Mouse (Mus musculus): ENCODE results near the gene Rundc1. TPM values are rescaled to one million over a fixed set of nuclear protein-coding genes. Genes with fewer than 3 reads are reported as not detected.
"Not testable (repeated sequence)": the region's sequence is repeated elsewhere in the genome, so short reads cannot be mapped to it uniquely, and the experiment has no call there.

Gene Rundc1
- total RNA-seq, 4 experiments from 2014 or later = 10.5 to 13.1 (median 11.8) TPM

DNA sequence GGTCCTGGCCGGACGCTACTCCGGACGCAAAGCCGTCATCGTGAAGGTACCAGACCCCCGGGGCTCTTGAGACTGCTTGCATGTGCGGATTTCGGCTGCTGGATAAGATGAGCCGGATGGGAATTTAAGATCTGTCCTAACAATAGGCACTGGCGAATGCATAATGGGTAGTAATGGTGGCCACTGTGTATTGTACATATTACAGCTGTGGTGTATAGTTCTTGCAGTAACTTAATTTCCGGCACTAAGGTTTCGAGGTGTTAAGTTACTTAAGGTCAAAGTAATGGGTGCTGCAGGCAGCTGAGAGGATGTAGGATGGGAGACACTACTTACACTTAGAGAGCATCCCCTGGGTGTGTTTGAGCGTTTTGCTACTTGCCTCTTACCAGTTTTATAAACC is 17.9 kb downstream of the Rundc1 start:
- no peak for DNase-seq (ENCODE audit: low spot score)

DNA sequence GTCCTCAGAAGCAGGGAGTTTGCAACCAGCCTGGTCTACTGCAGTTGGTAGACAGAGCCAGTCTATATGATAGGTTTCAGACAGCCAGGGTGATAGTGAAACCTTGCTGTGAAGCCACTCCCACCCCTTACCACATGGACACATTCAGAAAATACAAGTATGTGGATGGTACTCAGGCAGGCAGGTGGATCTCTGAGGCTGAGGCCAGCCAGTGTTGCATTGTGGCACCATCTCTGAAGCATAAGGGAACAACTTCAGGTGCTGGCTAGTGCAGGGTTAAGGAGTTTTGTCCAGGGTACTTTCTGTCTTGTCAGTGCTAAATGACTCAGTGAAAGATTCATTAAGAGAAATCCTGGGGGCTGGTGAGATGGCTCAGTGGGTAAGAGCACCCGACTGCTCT is 21.4 kb downstream of the Rundc1 start:
- no peak for DNase-seq (ENCODE audit: low spot score)

DNA sequence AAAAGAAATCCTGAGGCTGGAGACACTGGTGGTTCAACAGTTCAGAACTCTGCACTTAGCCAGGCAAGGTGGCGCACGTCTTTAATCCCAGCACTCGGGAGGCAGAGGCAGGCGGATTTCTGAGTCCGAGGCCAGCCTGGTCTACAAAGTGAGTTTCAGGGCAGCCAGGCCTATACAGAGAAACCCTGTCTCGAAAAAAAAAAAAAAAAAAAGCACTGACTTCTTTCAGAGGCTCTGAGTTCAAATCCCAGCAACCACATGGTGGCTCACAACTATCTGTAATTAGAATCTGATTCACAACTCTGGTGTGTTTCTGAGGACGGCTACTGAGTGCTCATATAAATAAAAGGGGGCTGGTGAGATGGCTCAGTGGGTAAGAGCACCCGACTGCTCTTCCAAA is 22.0 kb downstream of the Rundc1 start:
- DNase-seq (ENCODE audit: low spot score) = not testable (repeated sequence)

DNA sequence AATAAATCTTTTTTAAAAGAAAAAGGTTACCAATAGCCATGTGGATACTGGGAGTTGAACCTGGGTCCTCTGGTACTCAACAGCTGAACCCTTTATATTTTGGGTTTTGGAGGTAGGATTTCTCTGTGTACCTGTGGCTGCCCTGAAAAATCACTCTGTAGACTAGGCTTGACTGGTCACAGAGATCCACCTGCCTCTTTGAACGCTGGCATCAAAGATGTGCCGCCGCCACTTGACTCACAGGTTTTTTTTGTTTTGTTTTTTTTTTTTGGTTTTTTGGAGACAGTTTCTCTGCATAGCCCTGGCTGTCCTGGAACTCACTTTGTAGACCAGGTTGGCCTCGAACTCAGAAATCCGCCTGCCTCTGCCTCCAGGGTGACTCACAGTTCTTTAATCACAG is 22.9 kb downstream of the Rundc1 start:
- no peak for DNase-seq (ENCODE audit: low spot score)

DNA sequence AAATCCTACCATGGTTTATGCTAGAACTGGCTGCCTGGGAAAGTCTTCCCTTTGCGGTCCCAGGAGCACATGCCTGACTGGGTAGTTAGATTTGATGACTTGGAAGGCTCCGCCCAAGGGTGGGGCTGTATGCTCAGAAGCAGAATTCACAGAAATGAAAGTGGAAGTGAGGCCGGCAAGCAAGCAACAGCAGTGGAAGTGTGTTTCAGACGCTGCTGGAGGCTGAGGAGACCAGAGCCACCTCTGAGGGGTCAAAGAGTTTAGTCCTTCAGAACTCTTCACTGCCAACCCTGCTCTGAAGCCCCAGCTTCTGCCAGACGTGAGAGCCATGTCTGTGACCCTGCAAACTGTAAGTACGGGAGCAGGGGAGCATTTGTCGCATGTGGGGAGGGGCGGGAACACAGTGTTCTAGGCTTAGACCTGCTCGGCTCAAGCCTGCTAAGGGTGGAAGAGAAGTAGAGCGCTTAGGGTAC is 23.4 kb downstream of the Rundc1 start, which contains the start of gene Ifi35:
TSS of gene Ifi35 (plus strand) at position 134 of the 473 bp plus-strand sequence.
- peak; percentile 89 for DNase-seq (ENCODE audit: low spot score)

DNA sequence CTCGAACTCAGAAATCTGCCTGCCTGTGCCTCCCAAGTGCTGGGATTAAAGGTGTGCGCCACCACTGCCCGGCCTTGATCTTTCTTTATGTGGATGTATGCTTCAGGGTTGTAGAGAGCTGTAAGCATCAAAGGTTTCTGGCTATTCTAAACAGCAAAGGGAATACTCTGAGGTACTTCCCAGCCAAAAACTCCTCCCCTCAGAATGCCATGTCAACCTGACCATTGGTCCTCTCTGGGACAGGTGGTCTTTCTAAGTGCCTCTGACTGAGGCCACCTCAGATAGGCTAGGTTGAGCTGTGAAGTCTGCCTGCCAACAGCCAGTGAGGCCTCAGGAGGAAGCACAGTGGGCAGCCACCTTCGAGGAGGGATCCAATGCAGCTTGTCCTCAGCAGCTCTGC is 24.0 kb downstream of the Rundc1 start:
- DNase-seq (ENCODE audit: low spot score) = no peak

DNA sequence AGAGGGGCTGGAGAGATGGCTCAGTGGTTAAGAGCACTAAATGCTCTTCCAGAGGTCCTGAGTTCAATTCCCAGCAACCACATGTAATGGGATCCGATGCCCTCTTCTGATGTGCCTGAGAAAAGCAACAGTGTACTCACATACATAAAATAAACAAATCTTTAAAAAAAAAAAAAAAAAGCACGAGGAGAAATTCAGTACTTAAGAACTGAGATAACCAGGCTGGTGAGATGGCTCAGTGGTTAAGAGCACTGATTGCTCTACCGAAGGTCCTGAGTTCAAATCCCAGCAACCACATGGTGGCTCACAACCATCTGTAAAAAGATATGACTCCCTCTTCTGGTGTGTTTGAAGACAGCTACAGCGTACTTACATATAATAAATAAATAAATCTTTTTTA is 24.7 kb downstream of the Rundc1 start:
- DNase-seq (ENCODE audit: low spot score) = not testable (repeated sequence)

DNA sequence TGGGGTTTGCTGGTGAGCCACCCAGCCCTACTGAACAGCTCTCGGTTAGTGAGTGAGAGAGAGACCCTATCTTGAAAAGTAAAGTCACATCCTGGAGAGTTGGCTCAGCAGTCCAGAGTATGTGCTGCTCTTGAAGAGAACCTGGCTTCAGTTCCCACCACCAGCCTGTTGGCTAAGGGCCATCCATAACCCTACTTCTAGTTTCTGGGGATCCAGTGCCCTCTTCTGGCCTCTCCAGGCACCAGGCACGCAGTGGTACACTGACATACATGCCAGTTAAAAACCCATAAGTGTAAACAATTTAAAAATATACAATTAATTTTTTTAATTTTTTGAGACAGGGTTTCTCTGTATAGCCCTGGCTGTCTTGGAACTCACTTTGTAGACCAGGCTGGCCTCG is 25.5 kb downstream of the Rundc1 start:
- DNase-seq (ENCODE audit: low spot score) = no peak

DNA sequence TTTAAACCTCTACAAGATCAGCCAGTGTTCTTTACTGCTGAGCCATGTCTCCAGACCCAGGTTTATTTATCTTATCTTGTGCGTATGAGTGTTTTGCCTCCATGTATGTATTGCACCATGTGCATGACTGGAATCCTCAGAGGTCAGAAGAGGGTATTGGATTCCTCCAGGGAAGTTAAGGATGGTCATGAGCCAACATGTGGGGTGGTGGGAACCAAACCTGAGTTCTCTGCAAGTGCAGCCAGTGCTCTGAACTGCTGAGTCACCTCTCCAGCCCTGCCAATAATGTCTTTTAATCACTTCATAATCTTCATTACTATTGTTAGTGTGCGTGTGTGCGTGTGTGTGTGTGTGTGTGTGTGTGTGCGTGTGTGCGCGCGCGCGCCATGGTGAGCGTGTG is 26.7 kb downstream of the Rundc1 start:
- DNase-seq (ENCODE audit: low spot score) = no peak

DNA sequence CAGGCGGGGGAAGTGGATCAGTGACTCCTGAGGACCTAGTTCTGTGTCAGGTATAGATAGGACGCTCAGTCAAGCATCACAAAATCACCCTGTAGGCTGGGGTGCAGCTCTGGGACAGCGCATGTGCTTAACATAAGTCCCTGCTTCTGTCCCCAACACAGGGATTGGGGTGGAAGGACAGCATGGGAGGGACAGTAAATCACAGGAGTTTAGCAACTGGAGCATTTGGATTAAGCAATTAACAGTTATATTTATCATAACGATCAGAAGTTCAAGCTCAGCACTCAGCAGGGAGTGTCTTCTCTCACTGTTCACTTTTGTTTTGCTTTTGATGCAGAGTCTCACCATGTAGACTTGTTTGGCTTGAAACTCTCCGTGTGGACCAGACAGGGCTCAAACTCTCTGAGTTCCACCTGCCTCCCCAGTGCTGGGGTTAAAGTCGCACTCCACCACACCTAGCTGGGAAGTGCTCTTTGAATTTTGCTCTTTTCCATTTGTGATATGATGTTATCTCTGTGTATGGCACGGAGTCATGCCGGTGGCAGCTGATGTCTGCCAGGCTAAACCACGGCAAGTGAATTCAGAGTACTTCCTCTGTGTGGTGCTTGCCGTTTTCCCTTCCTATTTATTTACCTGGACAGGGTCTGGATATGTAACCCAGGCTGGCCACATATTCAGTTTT is 27.3 kb downstream of the Rundc1 start:
- no peak for DNase-seq (ENCODE audit: low spot score)

DNA sequence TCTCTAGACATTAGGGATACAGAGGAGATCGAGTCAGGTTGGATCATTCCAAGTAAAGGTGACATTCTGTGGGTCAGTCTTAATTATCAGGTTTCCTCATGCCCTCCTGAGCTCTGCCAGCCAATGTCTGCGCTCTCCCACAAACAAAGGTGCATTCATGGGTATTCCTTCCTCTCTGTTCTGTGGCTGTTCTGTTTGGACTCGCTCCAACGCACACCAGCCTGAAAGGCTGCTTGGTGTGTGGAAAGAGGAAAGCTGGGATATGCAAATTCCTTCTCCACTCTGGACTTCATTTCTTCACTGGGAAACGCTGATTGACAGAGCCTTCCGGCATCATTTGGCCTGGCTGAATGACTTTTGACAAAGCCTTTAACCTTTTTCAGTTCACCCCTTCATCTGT is 29.8 kb downstream of the Rundc1 start:
- DNase-seq (ENCODE audit: low spot score) = no peak

DNA sequence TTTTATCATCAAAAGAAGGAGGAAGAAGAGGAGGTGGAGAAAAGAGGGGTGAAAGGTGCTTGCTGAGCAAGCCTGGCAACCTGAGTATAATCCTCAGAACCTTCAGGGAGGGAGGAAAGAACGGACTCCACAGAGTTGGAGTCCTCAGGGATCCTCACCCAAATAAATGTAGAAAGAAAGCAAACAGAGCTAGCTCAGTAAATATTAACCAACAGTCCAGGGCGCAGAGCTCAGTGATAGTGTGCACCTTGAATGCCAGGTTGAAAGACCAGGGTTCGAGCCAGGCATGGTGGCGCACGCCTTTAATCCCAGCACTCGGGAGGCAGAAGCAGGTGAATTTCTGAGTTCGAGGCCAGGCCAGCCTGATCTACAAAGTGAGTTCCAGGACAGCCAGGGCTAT is 30.7 kb downstream of the Rundc1 start:
- no peak for DNase-seq (ENCODE audit: low spot score)

DNA sequence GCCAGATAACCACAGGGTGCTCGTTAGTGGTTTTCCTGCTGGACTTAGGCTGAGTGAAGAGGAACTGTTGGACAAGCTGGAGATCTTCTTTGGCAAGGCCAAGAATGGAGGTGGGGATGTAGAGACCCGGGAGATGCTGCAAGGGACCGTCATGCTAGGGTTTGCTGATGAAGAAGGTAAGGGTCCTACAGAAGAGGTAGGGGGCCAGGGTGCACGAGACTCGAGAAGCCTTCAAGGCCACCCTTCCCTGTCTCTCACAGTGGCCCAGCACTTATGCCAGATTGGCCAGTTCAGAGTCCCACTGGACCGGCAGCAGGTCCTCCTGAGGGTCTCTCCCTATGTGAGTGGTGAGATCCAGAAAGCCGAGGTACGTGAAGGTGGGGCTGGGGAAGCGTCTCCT is 32.7 kb downstream of the Rundc1 start:
- no peak for DNase-seq (ENCODE audit: low spot score)

DNA sequence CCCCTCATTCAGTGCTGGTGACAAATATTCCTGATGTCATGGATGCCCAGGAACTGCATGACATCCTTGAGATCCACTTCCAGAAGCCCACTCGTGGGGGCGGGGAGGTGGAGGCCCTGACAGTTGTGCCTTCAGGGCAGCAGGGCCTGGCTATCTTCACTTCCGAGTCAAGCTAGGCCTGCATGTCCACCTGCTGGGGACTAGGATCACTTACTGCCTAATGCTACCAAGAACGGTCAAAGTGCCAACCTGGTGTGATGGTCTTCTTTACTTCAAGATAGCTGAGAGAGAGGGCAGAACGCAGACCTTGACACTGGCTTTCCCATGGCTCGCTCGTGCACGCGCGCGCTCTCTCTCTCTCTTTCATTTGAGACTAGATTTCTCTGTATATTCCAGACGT is 33.3 kb downstream of the Rundc1 start:
- DNase-seq (ENCODE audit: low spot score) = no peak

DNA sequence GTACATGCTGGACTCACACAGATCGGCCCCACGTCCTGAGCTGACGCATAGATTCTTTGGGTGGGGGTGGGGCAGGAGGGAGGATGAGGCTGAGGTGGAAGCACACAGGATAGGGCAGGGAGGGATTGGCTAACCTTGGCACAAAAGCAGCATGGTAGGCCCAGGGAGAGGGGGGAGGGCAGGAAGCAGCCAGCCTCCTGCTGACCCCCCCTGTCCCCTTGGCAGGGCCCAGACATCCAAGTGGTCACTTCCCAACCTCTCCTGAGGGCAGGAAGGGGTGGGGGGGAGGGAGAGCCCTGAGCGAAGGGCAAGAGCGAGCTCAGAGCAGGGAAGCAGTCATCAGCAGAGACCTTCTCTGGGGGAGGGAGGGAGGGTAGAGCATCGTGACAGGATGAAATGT is 34.8 kb downstream of the Rundc1 start:
- DNase-seq (ENCODE audit: low spot score) = no peak

DNA sequence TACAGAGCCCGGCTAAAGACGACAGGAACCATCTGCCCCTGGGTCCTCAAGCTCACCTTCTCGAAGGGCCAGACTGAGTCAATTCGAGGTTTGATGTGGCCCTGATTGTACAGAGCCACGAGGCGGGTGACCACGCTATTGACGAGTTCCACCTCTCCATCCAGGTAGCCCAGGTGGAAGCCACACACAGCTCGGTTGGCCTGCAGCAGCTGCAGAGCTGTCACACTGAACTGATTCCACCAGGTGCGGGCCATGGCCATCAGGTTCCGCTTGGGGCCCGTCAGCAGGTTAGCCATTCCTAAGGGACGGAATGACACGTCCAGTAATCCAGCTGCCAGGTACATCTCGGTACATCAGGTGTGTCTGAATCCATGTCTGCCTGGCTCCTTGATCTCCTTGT is 35.4 kb downstream of the Rundc1 start:
- no peak for DNase-seq (ENCODE audit: low spot score)

DNA sequence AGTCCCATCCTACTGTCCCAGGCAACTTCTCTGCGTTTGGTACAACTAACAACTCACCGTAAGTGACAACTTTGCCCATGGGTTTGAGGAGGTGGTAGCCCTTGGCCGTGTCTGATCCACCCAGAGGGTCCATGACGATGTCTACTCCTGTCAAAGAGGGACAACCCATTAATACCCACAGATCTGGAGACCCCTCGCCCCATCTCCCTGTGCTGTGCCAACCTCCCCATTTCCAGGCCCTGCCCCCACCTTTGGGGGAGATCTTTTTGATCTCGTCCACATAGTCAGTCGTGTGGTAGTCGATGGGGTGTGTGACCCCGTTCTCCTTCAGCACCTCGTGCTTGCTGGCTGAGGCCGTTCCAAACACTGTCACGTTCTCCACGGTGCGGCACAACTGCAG is 37.3 kb downstream of the Rundc1 start:
- DNase-seq (ENCODE audit: low spot score) = no peak

DNA sequence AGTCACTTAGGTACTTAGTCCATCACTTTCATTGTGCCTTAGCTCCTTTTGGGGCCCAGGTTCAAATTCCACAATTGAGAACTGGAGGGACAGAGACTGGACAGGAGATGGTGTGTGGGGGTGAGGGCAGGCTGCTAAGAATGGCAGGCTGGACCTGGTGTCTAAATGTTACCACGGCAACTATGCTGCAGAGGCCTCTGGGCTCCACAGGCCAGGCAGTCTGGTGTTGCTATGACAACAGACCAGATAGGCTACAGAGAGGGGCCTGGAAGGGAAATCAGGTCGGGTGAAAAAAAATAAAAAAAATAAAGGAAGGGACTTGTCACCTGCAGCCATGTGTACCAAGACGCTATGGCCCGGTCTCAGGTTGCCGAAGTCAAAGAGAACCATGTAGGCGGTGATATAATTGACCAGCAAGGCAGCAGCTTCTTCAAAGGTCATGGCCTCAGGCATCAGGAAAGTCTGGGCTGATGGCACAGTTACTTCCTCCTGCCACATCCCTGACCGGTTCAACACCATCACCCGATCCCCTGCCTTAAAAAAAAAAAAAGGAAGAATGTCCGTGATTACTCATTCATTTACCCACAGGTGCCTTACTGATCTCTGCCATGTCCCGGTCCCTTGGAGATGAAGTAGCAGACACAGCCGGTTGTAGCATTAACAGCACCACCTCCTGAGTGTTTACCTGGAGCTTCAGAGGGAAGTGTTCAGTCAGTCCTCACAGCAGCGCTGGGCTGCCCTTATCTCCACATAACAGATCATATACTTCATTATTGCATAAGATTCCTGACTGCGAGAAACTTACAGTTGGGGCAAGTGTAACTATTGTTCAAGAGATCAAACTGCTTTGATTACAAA is 37.9 kb downstream of the Rundc1 start:
- no peak for DNase-seq (ENCODE audit: low spot score)

DNA sequence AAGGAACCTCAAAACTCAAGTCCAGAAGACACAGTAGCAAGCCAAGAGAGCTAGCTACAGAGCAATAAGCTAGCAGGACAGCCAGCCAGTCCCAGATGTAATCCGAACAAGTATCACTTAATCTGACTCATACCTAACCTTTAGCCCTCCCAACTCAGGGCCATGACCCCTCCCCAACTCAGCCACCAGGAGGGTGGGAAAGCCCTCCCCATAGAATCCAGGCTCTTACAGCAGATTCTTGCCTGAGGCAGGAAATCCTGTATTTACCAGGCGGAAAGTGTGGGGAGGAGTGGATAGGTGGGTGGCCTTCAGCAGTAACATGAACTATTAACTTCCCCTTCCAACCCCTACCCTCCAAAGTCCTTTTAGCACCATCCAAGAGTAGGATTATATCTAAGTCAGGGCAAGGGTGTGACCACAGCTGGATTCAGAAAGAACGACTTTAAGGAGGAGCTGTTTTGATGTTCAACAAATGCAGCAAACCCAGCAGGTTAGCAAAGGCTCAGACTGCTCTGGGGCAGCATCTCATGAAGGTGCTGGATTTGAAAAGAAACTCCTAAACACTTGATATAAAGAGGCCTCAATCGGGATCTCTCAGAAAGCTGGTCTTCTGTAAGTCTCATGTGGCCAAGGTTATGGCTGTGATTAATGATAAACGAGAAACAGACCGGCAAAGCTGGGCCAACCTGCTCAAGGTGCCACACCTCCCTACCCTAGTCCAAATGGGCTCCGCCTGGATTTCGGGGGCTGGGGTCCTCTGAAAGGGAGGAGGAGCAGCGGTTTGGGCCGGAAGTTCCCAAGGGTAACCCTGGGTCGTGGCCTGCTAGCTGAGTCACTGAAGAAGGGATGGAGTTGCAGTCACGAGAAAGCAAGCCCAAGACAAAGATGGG is 39.6 kb downstream of the Rundc1 start, which contains the start of gene Rnd2:
TSS of gene Rnd2 (plus strand) at position 789 of the 890 bp plus-strand sequence.
- no peak for DNase-seq (ENCODE audit: low spot score)

DNA sequence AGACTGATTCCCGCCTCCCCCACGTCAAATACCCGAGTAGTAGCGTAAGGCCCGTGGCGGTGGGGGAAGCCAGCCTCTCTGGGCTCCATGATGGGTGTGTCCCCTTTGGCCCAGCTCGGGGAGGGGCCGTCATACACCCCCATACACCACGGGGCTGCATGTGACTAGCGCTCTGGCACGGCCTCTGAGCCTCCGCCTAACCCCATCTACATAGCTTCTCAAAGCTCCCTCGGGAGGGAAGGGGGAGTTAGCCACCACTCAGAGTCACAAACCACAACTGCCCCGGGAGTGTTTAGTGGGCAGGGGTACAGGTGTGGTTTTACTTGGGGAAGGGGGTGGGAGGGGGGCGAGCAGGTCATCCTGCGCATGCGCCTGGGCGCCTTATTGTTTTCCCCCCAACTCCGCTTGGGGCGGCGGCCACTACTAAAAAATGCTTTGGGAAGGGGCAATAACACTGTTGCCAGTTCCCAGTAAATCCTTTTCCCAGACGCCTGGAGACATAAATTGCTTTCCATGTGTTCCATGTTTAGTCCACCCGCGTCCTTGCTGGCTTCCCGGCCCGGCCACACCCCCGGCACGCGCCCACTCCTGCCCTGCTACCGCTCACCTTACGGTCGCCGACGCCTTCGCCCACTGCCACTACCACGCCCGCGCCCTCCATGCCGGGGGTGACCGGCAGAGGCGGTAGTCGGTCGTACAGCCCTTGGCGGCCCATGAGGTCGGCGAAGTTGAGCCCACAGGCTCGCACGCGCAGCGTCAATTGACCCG is 40.4 kb downstream of the Rundc1 start:
- peak; percentile 73 for DNase-seq (ENCODE audit: low spot score)
